Mouse (Mus musculus) G1E-ER4 (cell line): ENCODE measurements around the gene Krt2. TPM values are rescaled to one million over a fixed set of nuclear protein-coding genes. Genes with fewer than 3 reads are reported as not detected.

Experiments
- GATA1 ChIP-seq: IDR thresholded peaks from one replicate; pipeline ENCODE4 v1.8.0; 2012; ENCODE audit warnings: low read length, inconsistent platforms
- polyA plus RNA-seq: library from polyadenylated mRNA; stranded (reverse); fragments of >175 nt; gene quantifications from 2 replicates; pipeline ENCODE4 v1.2.3, GENCODE M21; 2012

Krt2 gene
- polyA plus RNA-seq, 1 experiment = not detected

DNA sequence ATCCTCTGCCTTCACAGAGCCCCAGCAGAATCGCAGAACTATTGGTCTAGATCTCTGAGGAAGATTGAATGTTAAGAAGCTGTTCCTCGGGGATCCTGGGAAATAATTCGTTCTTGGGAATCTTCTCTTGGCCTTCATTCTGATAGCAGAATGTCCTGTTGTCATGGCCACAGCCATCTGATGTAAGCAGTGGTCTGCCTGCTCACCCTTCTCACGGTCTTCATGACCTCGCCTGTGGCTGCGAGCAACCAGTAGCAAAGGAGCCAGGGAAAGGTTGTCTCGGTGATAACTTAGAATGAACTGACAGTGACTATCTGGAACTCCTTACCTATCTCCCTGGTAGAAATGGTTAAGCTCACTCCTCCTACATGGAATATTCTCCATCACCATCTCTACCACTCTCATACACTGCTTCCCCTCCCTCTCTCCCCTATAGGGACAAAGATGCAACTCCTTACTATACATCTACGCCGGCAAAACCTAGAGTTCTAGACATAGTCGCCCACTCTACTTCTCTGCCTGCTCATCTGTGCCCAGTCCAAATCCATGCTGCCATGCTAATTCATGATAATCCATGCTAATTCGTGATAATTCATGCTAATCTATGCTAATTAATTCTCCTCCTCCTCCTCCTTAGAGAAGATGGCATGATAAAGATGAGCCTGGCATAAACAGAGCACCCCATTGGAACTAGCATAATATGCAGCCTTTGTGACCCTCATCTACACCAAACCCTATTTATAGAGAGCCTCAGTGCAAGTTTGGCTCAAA is 14.7 kb downstream of the Krt2 start:
- TF ChIP-seq GATA1 = no peak

DNA sequence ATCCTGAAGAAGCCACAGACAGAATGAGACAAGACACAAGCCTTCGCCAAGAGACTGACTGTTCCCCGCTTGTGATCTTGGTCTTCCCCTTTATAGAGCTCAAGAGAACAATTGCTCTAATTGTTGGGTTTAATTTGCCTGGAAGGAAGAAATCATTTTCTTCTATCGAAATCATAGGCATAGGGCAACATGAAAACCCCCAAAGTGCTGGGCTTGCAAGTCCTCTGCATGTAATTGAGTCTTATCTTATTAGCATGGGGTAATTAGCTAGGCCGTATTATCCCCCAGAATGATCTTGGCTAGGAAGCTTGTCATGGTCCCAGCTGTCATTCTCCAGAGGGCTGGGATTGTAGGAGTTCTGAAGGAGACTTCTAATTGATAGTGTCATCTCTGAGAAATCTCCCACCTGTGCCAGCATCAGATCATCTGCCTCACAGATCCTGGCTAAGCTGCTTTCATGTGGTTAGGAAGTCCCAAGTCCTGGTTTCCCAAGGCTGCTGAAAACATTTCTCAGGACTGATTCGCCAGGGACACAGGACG is 15.6 kb downstream of the Krt2 start, which contains the start of gene Krt73:
TSS of gene Krt73 (minus strand) at position 51 of the 540 bp plus-strand sequence.
- TF ChIP-seq GATA1 = no peak

- TF ChIP-seq GATA1 = no peak
Measured at GRCm38 (mm10) chr15:101790867-101791266, 27.1 kb downstream of the Krt2 start.

DNA sequence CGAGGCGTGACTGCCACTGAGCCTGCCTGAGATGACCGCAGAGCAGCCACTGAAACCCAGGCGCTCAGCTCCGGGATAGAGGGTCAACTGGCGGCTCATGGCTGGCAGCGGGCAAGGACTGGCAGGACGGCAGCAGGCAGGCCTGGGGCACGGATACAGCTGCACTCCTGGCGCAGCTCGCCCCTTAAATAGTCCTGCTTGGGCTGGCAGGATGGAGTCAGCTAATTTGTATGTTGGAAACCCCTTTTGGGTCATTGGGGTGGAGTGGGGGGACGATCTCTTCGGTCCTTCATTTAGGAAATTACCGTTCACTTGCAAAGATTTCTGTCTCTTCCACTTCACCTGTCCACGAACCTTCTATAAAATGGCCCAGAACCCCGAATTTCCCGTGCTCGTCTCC is 31.6 kb downstream of the Krt2 start, which contains the start of gene Krt72:
TSS of gene Krt72 (minus strand) at position 101 of the 400 bp plus-strand sequence.
- TF ChIP-seq GATA1 = no peak

- TF ChIP-seq GATA1 = no peak
Measured at GRCm38 (mm10) chr15:101773420-101773819, 44.5 kb downstream of the Krt2 start.

DNA sequence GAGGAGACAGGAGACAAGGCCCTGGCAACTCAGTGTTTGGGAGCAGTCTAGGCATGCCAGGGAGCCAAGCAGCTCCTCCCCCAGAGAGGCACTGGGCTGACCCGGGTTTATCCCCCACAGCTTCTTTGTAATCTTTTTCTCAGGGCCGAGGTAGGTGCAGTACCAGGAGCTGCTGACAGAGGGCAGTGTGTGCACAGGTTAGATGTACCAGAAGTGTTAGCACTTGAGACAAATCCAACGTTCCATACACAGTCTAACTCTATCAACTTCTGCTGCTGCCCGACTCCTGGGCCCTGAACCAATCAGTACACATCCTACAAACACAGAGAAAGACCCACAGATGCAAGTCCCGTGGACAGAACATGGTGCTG is 45.3 kb downstream of the Krt2 start:
- TF ChIP-seq GATA1 = no peak

GRCm38 (mm10) chr15:101772080-101772710 is 45.8 kb downstream of the Krt2 start:
- no peak for TF ChIP-seq GATA1

DNA sequence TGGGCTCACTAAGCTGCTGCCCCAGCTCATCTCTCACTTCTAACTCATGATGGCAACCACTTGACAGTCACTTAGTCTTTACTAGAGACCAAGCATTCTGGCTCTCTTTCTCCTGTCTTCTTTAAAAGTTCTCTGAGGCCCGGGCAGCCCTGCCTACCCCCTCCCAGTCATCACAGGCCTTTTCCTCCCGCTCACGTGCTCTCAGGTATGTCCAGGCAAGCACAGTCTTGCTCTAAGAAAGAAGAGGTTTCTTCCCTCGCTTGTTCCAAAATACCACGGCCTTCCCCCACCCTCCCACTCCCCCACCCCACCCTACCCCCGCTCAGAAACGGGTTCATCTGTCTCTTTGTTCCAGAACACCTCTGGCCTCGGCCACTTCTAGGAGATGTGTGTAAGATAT is 47.7 kb downstream of the Krt2 start:
- no peak for TF ChIP-seq GATA1

Other genes starting within 250 kb of the Krt2 start
- not detected in 2 replicates for gene Krt75, start 244.3 kb downstream of the Krt2 start, polyA plus RNA-seq
- not detected in 2 replicates for gene Gm5414, start 190.0 kb downstream of the Krt2 start, polyA plus RNA-seq
- not detected in 2 replicates for gene Gm5478, start 170.8 kb downstream of the Krt2 start, polyA plus RNA-seq
- not detected in 2 replicates for gene Krt6b, start 137.9 kb downstream of the Krt2 start, polyA plus RNA-seq
- not detected in 2 replicates for gene Krt6a, start 123.9 kb downstream of the Krt2 start, polyA plus RNA-seq
- not detected in 2 replicates for gene Krt5, start 105.3 kb downstream of the Krt2 start, polyA plus RNA-seq
- gene Krt71, start 75.1 kb downstream of the Krt2 start, polyA plus RNA-seq = not detected in 2 replicates
- not detected in 2 replicates for gene Krt72, start 31.7 kb downstream of the Krt2 start, polyA plus RNA-seq
- gene Krt73, start 15.8 kb downstream of the Krt2 start, polyA plus RNA-seq = not detected in 2 replicates
- not detected in 2 replicates for gene Krt1, start 32.6 kb upstream of the Krt2 start, polyA plus RNA-seq
- gene Krt77, start 51.5 kb upstream of the Krt2 start, polyA plus RNA-seq = not detected in 2 replicates
- gene Krt76, start 74.8 kb upstream of the Krt2 start, polyA plus RNA-seq = not detected in 2 replicates
- not detected in 2 replicates for gene Krt4, start 106.6 kb upstream of the Krt2 start, polyA plus RNA-seq
- not detected in 2 replicates for gene Krt79, start 122.2 kb upstream of the Krt2 start, polyA plus RNA-seq
- not detected in 2 replicates for gene Krt78, start 136.1 kb upstream of the Krt2 start, polyA plus RNA-seq
- not detected in 2 replicates for gene Krt8, start 186.3 kb upstream of the Krt2 start, polyA plus RNA-seq
- gene Krt18, start 210.0 kb upstream of the Krt2 start, polyA plus RNA-seq = not detected in 2 replicates